Mouse (Mus musculus): ENCODE measurements around the gene Ung. TPM values are rescaled to one million over a fixed set of nuclear protein-coding genes. Genes with fewer than 3 reads are reported as not detected.

The Ung gene
- polyA plus RNA-seq, 1 experiment = 5.8 TPM

- no peak for DNase-seq (ENCODE audit: low read depth)
These were observed 33.0 kb downstream of the Ung start for GRCm38 (mm10) chr5:114163117-114163696.

GRCm38 (mm10) chr5:114170345-114170744 lies 40.2 kb downstream of the Ung start:
- DNase-seq (ENCODE audit: low read depth) = no peak

- no peak for DNase-seq (ENCODE audit: low read depth)
These were observed 42.8 kb downstream of the Ung start for GRCm38 (mm10) chr5:114172936-114173335.

- no peak for DNase-seq (ENCODE audit: low read depth)
These were observed 43.3 kb downstream of the Ung start for GRCm38 (mm10) chr5:114173458-114173857.

GRCm38 (mm10) chr5:114173877-114174581 lies 43.8 kb downstream of the Ung start:
- DNase-seq (ENCODE audit: low read depth) = no peak

- DNase-seq (ENCODE audit: low read depth) = no peak
These were observed 44.5 kb downstream of the Ung start for GRCm38 (mm10) chr5:114174639-114175038.

GRCm38 (mm10) chr5:114175596-114176171 lies 45.5 kb downstream of the Ung start:
- no peak for DNase-seq (ENCODE audit: low read depth)

- no peak for DNase-seq (ENCODE audit: low read depth)
These were observed 46.6 kb downstream of the Ung start for GRCm38 (mm10) chr5:114176548-114177400.

GRCm38 (mm10) chr5:114177966-114178719 lies 48.0 kb downstream of the Ung start:
- DNase-seq (ENCODE audit: low read depth) = no peak

- DNase-seq (ENCODE audit: low read depth) = no peak
These were observed 49.4 kb downstream of the Ung start for GRCm38 (mm10) chr5:114179541-114179940.

- DNase-seq (ENCODE audit: low read depth) = no peak
These were observed 53.3 kb downstream of the Ung start for GRCm38 (mm10) chr5:114183493-114183892.

GRCm38 (mm10) chr5:114187108-114187507 lies 56.9 kb downstream of the Ung start:
- DNase-seq (ENCODE audit: low read depth) = no peak

Other genes with a start within 250 kb of the Ung start
- gene Coro1c, start 221.6 kb upstream of the Ung start, polyA plus RNA-seq (2012; rRNA removed) = 45.0 and 51.0 TPM in 2 replicates
- gene Ssh1, start 136.5 kb upstream of the Ung start, polyA plus RNA-seq (2012; rRNA removed) = 11.9 and 14.0 TPM in 2 replicates
- 13.0 and 16.6 TPM in 2 replicates for gene Dao, start 126.7 kb upstream of the Ung start, polyA plus RNA-seq (2012; rRNA removed)
- gene Usp30, start 64.9 kb upstream of the Ung start, polyA plus RNA-seq (2012; rRNA removed) = 32.8 and 35.0 TPM in 2 replicates
- gene Svop, start 38.8 kb upstream of the Ung start, polyA plus RNA-seq (2012; rRNA removed) = 0.15 TPM in 2 replicates
- gene Alkbh2, start 2.2 kb upstream of the Ung start, polyA plus RNA-seq (2012; rRNA removed) = 18.1 and 19.6 TPM in 2 replicates
- 15.1 and 18.5 TPM in 2 replicates for gene Acacb, start 16.1 kb downstream of the Ung start, polyA plus RNA-seq (2012; rRNA removed)
- 0.03 and 0.24 TPM in 2 replicates for gene Foxn4, start 143.4 kb downstream of the Ung start, polyA plus RNA-seq (2012; rRNA removed)
- 0.77 and 1.1 TPM in 2 replicates for gene Myo1h, start 158.8 kb downstream of the Ung start, polyA plus RNA-seq (2012; rRNA removed)